Mouse (Mus musculus) yolk sac, embryonic 10.5 days (tissue): ENCODE data around the gene Bsn.
"Not testable (repeated sequence)": the region's sequence is repeated elsewhere in the genome, so short reads cannot be mapped to it uniquely, and the experiment has no call there.

Experiments used
- DNase-seq: peaks from one replicate; pipeline ENCODE4 v3.0.0-alpha.2; 2017; ENCODE audit warnings: low spot score

Gene Bsn

DNA sequence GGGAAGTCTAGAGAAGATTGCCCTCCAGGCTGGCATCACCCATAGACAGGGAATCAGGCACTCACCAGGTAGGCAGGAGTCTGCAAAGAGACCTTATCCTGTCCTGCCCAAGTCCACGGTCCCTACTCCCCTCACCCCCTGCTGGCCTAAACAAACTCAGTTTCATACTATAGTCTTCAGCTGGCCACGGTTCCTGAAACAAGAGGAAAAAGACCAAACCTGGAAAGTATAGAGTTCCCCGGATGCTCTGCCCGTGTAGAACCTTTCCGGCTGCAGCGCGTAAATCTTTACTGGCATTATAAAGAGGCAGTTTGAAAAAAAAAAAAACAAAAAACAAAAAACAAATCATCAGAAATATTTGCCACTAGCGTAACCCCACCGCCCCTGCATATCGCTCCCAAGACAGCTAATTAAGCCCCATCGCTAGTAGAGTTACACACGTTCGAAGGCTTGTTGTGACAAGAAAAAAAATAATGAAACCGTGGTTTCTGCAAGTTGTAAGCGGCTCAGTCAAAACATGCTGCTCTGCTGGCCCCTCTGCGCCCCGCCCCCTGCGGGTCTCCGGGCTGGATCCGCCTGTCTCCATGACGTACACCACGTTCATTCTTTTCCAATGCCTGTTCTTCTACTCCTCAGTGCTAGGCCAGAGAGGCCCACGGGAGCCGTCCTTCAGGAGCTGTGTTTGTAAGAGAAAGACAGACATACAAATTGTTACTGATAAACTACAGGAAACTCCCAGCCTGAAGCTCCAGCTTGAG is 6.9 kb upstream of the Bsn start:
- peak; percentile 15 for DNase-seq

DNA sequence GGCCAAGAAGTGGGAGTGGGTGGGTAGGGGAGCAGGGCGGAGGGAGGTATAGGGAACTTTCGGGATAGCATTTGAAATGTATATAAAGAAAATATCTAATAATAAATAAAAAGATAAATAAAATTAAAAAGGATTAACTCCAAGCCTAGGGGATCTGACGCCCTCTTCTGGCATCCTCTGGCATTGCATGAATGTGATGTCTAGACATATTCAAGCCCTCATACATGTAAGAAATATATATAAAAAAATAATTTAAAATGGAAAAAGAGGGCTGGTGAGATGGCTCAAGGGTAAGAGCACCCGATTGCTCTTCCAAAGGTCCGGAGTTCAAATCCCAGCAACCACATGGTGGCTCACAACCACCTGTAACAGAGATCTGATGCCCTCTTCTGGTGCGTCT is 6.0 kb upstream of the Bsn start:
- DNase-seq: not testable (repeated sequence)

DNA sequence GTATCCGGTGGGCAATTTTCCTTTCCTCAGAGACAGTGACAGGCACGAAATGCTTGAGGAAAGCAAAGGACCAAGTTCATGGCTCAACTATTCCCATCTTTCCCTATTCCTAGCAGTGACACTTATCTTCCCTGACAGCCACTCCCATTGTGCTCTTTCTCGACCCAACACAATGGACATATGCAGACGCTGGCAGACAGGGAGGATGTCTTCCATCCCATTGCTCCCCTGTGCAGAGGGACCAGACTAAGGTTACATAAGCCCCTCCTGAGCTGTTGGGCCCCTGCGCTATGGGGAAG is 747 bp downstream of the Bsn start:
- no peak for DNase-seq

DNA sequence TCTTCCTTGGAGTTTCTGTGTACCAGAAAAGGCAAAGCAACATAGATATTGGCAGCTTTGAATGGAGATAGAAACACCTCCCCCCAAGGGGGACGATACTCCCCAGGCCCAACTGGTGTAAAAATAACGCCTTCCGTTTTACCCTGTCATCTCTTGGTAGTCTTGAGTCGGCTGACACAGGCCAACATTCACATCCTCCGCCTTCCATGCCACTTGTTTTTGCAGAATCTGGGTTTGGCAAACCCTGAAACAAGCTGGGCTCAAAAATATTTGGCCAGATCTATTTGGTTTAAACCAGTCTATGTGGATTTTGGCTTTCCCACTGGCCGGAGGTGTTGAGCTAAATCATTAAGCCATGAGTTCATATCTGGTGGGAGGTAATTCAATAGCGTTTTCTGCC is 1.2 kb downstream of the Bsn start:
- no peak for DNase-seq

DNA sequence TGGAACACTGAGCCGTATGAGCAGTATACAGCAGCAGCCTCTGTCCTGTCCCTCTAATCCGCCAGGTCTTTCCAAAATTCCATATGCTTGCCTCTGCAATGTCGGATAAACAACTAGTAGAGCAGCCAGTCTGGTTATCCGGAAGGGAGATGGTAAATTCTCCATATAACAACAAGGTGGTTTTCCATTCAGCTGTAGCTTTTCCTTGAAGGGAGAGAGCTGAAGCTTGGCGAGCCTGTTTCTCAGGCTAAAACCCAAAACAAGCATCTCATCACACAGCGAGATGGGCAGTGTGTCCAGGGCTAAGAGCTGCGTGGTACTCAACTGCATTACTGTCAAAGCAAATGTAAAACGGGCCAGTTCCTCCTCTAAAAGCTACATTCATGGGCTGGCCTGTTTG is 1.7 kb downstream of the Bsn start:
- no peak for DNase-seq

DNA sequence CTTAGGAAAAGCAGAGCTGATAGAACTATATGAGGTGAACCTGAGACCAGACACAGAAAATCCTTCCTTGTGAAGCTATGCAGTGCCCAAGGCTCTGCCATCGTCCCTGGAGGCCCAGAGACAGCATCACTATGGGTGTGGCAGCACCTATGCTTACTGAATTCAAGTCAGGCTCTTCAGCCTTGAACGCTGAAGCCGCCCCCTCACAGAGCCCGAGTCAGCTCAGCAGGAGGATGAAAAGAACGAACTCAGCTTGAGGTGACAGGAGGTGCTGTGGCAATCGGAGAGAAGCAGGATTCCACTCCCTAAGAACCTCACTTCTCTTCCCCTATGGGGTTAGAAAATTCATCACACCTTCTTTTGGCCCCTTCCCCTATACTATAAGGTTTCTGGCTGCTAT is 2.6 kb downstream of the Bsn start:
- no peak for DNase-seq

DNA sequence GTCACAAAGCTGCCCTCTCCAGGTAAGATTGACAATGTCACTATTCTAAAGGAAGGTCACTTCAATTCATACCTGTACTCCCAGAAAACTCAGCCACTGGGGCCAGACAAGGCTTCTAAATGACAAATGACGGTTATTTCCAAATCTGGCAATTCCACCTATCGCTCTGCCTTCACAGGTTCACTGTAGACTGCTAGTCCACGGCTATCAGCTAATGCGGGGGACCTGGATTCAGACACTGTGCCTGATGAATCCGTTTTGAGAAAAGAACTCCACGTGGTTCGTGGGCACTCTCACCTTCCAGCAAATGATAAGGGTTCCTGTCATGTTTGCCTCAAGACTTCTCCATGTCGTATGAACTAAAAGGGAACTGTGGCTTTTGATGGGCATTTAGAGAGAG is 4.4 kb downstream of the Bsn start:
- no peak for DNase-seq

DNA sequence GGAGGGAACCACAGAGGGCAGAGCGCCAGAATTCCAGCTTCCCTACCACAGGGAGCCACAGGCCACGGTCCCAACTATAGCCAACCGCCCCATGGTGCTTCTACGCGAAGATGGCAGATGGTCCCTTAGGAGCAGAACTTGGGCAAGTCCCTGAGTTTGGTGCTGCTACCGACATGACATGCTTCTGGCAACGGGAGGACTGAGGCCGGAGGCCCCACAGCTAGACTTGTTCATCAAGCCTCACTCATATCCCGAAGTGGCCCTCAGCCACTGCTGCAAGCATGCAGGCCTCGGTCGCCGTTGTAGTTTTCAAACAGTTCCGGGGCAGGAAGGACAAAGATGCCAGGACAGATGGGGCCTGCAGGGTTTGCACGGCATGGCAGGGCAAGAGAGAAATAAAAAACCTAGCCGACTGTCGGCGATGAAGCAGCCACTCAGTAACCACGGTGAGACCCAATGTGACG is 6.6 kb downstream of the Bsn start:
- no peak for DNase-seq

DNA sequence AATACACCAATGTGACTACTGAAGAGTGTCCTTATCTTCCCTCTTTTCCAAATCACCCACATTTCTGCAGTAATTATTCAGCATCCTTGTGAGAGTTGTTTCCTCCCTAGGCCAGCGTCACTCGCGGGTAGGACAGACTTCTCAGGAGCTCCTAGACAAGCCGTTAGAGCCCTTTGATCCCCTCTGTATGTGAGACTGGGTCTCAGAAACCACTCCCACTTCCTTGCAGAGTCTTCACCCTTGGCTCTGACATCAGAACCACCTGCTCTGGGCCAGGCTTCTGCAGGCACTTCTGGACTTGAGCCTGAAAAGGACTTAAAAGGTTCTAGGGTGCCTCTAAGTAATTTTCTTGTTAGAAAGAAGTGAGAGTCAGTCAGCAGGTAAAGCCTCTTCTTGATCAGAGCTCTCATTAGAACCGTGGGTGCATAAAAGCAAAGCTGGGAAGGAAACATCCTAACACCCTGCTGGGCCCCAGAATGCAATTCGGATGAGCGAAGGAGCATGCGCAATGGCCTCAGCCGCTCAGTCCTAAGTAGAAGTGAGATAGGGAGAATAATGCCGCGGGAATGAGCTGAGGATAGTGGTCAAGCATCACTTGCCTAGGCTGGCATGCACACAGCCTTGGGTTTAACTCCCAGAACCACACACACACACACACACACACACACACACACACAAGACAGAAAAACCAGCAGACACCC is 7.2 kb downstream of the Bsn start:
- no peak for DNase-seq

DNA sequence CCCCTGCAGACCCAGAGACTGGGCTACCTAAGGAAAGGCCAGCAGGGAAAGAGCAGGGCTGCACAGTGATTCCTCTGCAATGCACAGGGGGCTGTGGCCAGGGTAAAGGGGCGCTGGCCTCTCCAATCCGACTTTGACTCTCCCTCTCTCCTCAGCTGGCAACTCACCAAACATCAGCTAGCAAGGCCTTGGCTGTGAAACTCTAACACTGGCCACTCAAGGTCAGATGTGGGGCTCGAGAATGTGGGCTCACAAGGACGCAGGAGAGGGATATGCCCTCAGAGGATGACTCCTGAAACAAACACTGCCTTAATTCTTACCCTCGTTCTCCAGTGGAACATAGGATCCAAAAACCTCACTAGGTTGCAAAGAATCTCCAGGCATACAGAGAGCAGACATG is 11.8 kb downstream of the Bsn start:
- DNase-seq: no peak

DNA sequence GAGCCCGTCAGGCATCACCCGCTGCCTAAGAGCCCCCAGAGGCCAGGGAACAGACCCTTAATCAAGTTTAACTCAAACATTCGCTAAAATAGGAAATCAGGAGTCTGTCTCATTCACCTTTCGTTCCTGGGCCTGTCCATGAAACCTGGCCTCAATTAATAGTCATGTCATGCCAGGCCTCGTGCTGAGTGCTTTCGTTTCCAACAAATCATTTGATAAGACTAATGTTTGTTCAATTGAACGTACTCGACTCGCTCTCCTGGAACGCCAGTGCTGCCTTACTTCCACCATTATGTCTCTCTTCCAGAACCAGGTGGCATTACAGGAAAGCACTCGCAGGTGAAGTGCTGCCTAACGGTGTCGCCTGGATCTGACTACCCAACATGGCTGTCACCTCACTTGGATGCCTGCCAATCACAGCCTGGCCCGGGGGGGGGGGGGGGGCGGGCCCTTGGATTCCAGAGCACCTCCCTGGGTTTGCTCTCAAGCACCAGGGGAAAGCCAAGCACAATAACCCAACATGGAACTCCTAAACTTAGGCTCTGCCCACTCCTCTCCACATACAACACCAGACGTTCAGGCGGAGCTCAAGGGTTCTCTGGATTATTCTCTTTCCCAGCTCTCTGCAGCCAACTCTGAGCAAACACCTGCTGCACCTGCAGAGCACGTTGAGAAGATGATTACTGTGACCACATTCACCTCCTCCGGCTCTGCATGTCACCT is 14.9 kb downstream of the Bsn start:
- DNase-seq: no peak

DNA sequence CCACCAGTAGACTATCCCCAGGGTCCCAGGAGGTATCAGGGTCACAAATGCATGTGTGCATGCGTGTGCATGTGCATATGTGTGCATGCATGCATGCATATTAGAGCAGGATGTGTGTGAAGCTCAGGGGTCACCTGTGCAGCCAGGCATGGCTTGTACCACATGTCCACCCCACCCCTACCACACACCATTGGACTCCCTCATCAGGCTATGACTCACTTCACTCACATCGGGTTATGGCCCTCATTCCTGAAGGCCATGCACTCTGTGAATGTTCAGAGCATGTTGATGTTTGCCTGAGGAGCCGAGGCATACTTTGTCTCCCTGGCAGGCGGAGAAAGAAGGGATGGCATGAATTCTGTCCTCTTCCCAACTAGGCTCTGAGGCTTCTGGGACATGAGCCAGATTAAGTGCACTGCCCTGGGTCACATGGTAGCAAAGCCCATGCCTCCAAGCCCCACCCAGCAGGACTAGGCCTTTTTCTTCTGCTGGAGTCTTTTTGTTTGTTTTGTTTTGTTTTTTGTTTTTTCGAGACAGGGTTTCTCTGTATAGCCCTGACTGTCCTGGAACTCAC is 17.3 kb downstream of the Bsn start:
- no peak for DNase-seq

DNA sequence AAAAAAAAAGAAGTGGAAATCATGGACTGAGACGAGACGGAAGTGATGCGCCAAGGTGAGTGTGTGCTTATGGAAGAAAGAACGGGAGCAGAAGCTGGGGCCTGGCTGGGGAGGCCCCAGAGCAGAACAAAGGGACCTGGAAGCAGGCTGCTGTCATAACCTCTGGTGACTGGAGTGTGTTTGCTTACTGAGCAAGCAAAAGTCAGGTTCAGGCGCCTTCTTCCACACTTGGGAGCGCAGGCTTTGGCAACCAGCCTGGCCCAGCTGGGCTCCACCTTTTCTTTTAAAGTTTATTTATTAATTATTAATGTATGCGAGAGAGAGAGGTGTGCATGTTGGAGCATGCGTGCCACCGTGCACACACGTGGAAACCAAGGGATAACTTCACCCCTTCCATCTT is 20.4 kb downstream of the Bsn start:
- no peak for DNase-seq

DNA sequence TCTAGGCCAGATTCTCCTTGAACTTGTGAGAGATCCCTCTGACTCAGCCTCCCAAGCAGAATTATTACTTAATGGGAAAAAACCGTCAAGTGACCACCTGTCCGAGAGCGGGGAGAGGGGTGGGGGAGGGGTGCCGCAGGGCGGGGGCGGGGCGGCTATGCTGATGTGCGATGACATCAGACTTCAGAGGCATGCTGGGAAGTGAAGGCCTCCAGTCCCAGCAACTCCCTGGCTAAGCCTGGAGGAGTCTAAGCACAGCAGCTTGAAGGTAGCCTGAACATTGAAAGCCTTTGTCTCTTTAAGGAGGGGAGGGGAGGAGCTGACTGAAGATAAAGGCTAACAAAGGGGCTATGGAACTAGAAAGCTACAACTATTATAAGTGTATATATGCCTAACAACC is 25.0 kb downstream of the Bsn start:
- DNase-seq: peak; percentile 68

DNA sequence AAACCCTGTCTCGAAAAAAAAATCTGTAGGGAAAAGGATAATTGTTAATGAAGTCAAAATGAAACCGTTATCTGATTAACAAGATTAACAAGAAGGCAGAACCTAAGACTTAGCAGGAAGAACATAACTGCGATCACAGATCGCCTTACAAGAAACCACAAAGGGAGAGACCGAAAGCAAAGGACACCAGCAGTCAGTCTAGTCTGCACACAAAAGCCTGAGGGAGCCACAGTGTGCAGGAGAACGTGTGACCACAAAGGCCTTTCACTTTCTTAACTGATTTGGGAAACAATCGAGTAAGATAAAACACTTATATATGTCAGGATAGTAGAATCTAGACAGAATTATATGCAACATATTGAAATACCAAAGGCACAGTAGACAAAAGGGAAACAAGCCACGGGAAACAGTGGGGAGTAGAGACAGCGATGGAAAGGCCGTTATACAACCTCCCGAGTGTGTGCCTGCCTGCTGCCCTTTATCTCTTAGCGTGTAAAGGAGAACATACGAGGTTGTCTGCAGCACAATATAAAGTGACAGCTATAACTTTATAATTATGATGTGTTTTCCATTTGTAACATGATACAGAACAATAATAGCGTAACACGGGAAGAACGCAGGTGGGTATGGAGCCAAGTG is 26.4 kb downstream of the Bsn start:
- no peak for DNase-seq

DNA sequence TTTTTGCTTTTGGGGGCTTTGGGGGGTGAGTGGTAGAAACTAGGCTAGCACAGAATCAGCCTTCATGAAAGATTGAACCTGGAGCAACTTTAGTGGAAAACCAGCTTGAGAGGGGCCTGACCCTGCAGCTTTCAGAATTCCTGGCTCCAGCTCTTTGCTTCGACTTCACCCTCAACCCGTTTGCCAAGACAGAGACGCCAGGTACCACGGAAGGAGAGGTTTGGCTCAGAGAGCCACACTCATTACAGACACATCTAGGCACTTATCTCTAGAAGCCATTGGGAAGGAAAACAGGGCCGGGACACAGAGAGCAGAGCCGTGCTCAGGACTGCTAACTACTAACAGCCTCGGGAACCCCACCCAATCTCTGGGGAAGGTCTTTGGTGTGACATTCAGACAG is 32.3 kb downstream of the Bsn start:
- DNase-seq: no peak

DNA sequence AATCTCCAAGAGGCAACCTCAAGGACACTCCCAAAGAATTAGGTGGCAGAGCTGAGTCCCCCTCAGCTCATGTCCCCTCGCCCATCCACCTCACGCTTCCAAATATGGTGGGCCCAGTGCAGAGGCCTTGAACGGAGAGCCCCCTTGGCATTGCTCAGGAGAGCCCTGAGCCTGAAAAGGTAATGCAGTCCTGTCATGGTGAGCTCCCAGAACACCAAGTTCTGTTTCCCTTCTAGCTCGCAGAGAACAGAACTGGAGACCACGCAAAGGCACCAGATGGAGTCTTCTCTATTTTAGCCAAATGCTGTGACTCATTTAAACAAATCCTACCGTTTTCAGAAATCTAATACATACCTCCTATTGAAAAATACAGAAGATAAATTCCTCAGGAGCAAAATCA is 32.7 kb downstream of the Bsn start:
- no peak for DNase-seq

DNA sequence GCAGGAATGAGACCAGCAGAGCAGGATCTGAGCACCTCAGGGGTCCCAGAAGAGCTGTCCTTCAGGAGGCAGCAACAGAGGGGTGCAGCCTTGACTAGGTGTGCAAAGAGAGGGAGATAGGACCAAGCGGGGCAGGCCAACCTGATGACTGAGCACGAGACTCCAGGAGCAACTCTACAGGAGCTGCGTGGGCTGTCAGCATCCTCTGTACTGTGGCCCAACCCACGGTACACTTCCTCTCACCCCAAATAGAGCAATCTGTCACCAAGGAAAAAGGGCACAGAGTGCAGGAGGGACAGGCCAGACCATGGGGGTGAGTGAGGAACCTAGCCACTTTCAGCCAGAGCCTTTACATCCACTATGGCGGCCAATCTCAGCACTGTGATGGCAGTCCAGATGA is 33.4 kb downstream of the Bsn start:
- no peak for DNase-seq

DNA sequence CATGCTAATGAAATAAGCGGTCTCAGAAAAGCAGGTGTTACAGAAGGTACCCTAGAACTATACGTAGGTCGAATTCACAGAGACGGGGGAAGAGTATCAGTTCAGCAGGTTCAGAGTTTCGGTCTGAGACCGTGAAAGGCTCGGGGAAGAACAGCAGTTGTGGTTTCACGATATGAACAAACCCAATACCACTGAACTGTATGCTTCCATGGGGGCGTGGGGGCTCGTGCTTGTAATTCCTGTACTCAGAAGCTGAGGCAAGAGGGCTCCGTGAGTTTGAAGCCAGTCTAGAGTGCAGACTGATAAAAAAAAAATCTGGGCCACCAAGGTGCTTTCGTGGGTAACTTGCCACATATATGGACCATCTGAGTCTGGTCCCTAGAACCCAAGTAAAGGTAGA is 35.4 kb downstream of the Bsn start:
- DNase-seq: no peak

DNA sequence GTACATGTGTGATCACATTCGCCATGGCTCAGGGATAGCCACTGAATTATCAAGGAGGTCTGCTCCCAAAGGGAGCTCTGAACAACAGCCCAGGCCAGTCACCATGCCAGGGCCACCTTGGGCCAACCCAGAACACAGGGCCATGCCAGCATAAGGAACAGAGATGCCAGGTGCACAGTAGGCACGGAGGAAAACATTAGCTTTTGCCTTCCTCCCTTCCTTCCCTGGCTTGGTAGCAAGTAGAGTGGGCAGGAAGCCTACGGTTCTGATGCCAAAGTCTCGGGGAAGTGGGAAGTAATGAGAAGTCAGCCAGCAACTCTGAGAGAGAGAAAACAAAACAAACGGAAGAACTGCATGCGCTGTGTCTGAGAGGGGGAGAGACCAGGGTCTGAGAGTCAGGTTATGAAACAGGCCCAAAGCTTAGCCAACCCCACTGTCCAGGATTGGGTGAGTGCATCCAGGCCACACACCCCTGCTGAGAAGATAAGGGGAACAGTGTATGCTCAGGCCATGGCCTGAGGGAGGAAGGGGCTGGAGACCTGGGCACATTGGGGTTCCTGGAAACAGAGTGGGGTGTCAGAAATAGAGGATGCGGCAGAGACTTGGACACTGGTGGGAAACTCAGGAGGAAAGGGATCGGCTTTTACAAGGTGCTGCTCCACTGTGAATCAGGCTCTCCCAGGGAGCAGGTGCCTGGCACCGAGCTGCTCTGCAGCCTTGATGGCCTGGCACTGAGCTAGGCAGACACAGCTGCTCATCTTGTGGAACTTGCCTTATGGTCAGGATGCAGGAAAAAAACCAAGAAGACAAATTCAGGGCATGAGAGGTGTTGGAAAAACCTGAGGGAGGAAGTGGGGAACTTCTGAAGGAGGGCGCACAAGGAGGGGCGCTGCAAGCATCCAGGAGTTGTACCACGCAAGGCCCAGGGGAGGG is 36.4 kb downstream of the Bsn start:
- no peak for DNase-seq

DNA sequence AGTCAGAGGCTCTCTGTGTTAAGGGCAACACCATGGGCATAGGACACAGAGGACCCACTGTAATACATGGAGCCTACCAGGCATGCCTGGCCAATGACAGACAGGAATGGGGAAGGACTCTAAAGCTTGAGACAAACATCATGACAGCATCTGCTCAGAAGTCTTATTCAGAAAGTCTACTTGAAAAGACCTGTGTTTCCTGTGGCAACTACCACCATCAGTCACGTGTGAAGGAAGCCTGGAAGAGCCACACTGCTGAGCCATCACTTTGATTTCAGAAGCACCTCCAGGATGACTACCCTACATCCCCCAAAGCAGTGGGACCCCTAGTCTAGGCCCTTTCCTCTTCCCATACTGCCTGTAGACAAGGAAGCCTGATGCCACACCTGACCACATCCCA is 39.7 kb downstream of the Bsn start:
- DNase-seq: no peak
